ENCODE assay signal across 19 mouse cellular contexts in the genomic region with DNA sequence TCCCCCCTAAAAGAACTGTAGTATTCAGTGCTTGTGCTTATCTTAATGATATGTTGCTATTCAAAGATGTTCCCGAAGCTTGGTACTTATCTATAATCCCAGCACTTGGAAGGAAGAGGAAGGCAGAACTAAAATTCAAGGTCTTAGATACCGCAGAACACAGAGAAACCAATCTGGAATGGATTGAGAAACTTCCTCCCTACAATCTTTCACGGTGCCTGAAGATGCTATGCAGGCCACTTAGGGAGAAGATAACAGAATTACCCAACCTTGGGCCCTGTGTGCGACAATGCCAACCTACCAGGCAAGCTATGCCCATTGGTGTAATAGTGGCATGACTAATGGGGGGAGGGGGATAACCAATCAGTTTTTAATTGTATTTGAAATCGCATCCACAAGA. TPM values are rescaled to one million over a fixed set of nuclear protein-coding genes. Genes with fewer than 3 reads are reported as not detected.
DNase-seq lines count a peak whose midpoint lies in the region; ATAC-seq and TF ChIP-seq lines count a peak whose summit lies in the region.
"Had no signal": no experiment of that assay in that cellular context is flagged by ENCODE, and none has a peak within 500 bp of the region (broad histone marks: within the 10 kb centered on the region; RNA-seq: fewer than 3 reads in every experiment).

No protein-coding gene starts in this region.

- H3K9me3 ChIP-seq in heart, embryonic 15.5 days (replicated peaks): no peaks in the 10 kb centered on the region
- no peaks in the 10 kb centered on the region for H3K9me3 ChIP-seq in liver, embryonic 14.5 days (ENCODE audit: control insufficient read depth, low read length)
- no peaks in the 10 kb centered on the region for H3K9me3 ChIP-seq in stomach, embryonic 14.5 days (ENCODE audit: control insufficient read depth, low read depth, low read length)
- no peaks in the 10 kb centered on the region for H3K9me3 ChIP-seq in forebrain, embryonic 13.5 days (replicated peaks)
- H3K9me3 ChIP-seq: embryonic facial prominence, embryonic 12.5 days; hindbrain, embryonic 12.5 days; intestine, embryonic 15.5 days; kidney, embryonic 15.5 days; limb, embryonic 12.5 days; neural tube, embryonic 15.5 days had no signal

- TF ChIP-seq EP300 in liver, embryonic 14.5 days (IDR thresholded peaks at IDR 0.05; ENCODE audit: low read depth): no peak

- H3K9ac ChIP-seq in heart, embryonic 15.5 days: no peak overlapping the region
- no peak overlapping the region for H3K9ac ChIP-seq in liver, embryonic 14.5 days (replicated peaks)
- no peak overlapping the region for H3K9ac ChIP-seq in stomach, embryonic 14.5 days (replicated peaks; ENCODE audit: low read depth, low read length)
- H3K9ac ChIP-seq in forebrain, embryonic 13.5 days: no peak overlapping the region
- H3K9ac ChIP-seq: embryonic facial prominence, embryonic 12.5 days; hindbrain, embryonic 12.5 days; intestine, embryonic 15.5 days; kidney, embryonic 15.5 days; limb, embryonic 12.5 days; neural tube, embryonic 15.5 days had no signal

- no peak for ATAC-seq in heart, embryonic 15.5 days (replicated peaks; ENCODE audit: insufficient number of reproducible peaks, insufficient read depth, low FRiP score, low read depth)
- ATAC-seq in liver, embryonic 14.5 days (ENCODE audit: insufficient read depth): no peak
- ATAC-seq in stomach, embryonic 14.5 days (ENCODE audit: insufficient number of reproducible peaks, insufficient read depth, low FRiP score, low read depth): no peak
- no peak for ATAC-seq in forebrain, embryonic 13.5 days
- ATAC-seq: activated CD4-positive, CD25-positive, alpha-beta regulatory T cell, adult 4 months; CD4-positive, CD25-positive, alpha-beta regulatory T cell, adult 4 months; intestine, embryonic 15.5 days had no signal

- peak overlapping the region; percentile 37; the same call in 1 of the 2 replicates for H3K27ac ChIP-seq in heart, embryonic 15.5 days
- H3K27ac ChIP-seq in liver, embryonic 14.5 days: no peak overlapping the region
- H3K27ac ChIP-seq in stomach, embryonic 14.5 days (ENCODE audit: low read length): no peak overlapping the region
- no peak overlapping the region for H3K27ac ChIP-seq in forebrain, embryonic 13.5 days
- H3K27ac ChIP-seq: embryonic facial prominence, embryonic 12.5 days; hindbrain, embryonic 12.5 days; intestine, embryonic 15.5 days; kidney, embryonic 15.5 days; layer of hippocampus, adult 2 months; left cerebral cortex, adult 2 months; limb, embryonic 12.5 days; neural tube, embryonic 15.5 days had no signal

- WGBS in heart, embryonic 15.5 days: 37% methylated on average over 5 of the region's 5 CpGs
- WGBS in liver, embryonic 14.5 days (ENCODE audit: insufficient replicate concordance): 15% methylated on average over 5 of the region's 5 CpGs
- WGBS in stomach, embryonic 14.5 days: 70% methylated on average over 5 of the region's 5 CpGs
- 87% methylated on average over 5 of the region's 5 CpGs for WGBS in forebrain, embryonic 13.5 days

- peaks cover 65% of the 10 kb centered on the region for H3K4me1 ChIP-seq in heart, embryonic 15.5 days (replicated peaks)
- H3K4me1 ChIP-seq in liver, embryonic 14.5 days (replicated peaks; ENCODE audit: control insufficient read depth in 2 of 2, insufficient read depth in 2 of 2, low read length in 1 of 2): peaks cover 54 to 64% of the 10 kb centered on the region in 2 experiments
- peaks cover 26% of the 10 kb centered on the region; the same call in 1 of the 2 replicates for H3K4me1 ChIP-seq in stomach, embryonic 14.5 days (ENCODE audit: control insufficient read depth, insufficient read depth, low read length)
- H3K4me1 ChIP-seq in forebrain, embryonic 13.5 days: peaks cover 52% of the 10 kb centered on the region

- TF ChIP-seq CTCF in liver, embryonic 14.5 days (IDR thresholded peaks at IDR 0.05; ENCODE audit: low read depth): no peak

- peak overlapping the region; percentile 22 for H3K4me2 ChIP-seq in heart, embryonic 15.5 days
- H3K4me2 ChIP-seq in liver, embryonic 14.5 days (ENCODE audit: low read depth): peak overlapping the region; percentile 27; the same call in 1 of the 2 replicates
- H3K4me2 ChIP-seq in stomach, embryonic 14.5 days (replicated peaks; ENCODE audit: low read depth, low read length): 0 out of 2 replicates have a peak overlapping the region, but pooled peaks have one; percentile 3
- H3K4me2 ChIP-seq in forebrain, embryonic 13.5 days: no peak overlapping the region
- H3K4me2 ChIP-seq: embryonic facial prominence, embryonic 12.5 days; hindbrain, embryonic 12.5 days; intestine, embryonic 15.5 days; kidney, embryonic 15.5 days; limb, embryonic 12.5 days; midbrain, embryonic 11.5 days; neural tube, embryonic 15.5 days had no signal

- no peaks in the 10 kb centered on the region for H3K27me3 ChIP-seq in heart, embryonic 15.5 days
- no peaks in the 10 kb centered on the region for H3K27me3 ChIP-seq in liver, embryonic 14.5 days (ENCODE audit: control insufficient read depth, insufficient read depth, low read length)
- no peaks in the 10 kb centered on the region for H3K27me3 ChIP-seq in stomach, embryonic 14.5 days (ENCODE audit: control insufficient read depth, insufficient read depth, low read length)
- no peaks in the 10 kb centered on the region for H3K27me3 ChIP-seq in forebrain, embryonic 13.5 days
- H3K27me3 ChIP-seq: embryonic facial prominence, embryonic 12.5 days; hindbrain, embryonic 12.5 days; intestine, embryonic 15.5 days; kidney, embryonic 15.5 days; limb, embryonic 12.5 days; neural tube, embryonic 15.5 days had no signal

- no peak overlapping the region for H3K4me3 ChIP-seq in heart, embryonic 15.5 days
- H3K4me3 ChIP-seq in liver, embryonic 14.5 days (ENCODE audit: insufficient read depth in 1 of 2, low read depth in 2 of 2, low read length in 2 of 2): no peak overlapping the region
- no peak overlapping the region for H3K4me3 ChIP-seq in stomach, embryonic 14.5 days (ENCODE audit: low read depth, low read length)
- H3K4me3 ChIP-seq in forebrain, embryonic 13.5 days: no peak overlapping the region
- H3K4me3 ChIP-seq: embryonic facial prominence, embryonic 12.5 days; hindbrain, embryonic 12.5 days; intestine, embryonic 15.5 days; kidney, embryonic 15.5 days; layer of hippocampus, adult 2 months; left cerebral cortex, adult 2 months; limb, embryonic 12.5 days; neural tube, embryonic 15.5 days had no signal

- H3K36me3 ChIP-seq in heart, embryonic 15.5 days: no peaks in the 10 kb centered on the region
- no peaks in the 10 kb centered on the region; the same call in 1 of the 2 replicates for H3K36me3 ChIP-seq in liver, embryonic 14.5 days (replicated peaks; ENCODE audit: control insufficient read depth, insufficient read depth, low read depth)
- H3K36me3 ChIP-seq in stomach, embryonic 14.5 days (ENCODE audit: control insufficient read depth, insufficient read depth, low read length): no peaks in the 10 kb centered on the region
- no peaks in the 10 kb centered on the region for H3K36me3 ChIP-seq in forebrain, embryonic 13.5 days (ENCODE audit: poor library complexity, severe bottlenecking)
- H3K36me3 ChIP-seq: embryonic facial prominence, embryonic 12.5 days; hindbrain, embryonic 12.5 days; intestine, embryonic 15.5 days; kidney, embryonic 15.5 days; limb, embryonic 12.5 days; neural tube, embryonic 15.5 days had no signal

- DNase-seq in heart, postnatal 4 days: no peak
- DNase-seq in MN1 (ENCODE audit: low spot score): peak; percentile 84
- no peak for DNase-seq in liver, embryonic 14.5 days (ENCODE audit: low read depth in 3 of 3, low spot score in 3 of 3)
- no peak for DNase-seq in thymus, postnatal 25 days
- DNase-seq: cerebellum, adult 18-20 months had no signal

RNA-seq across cellular contexts. Expression of gene Vapa, which starts 4.6 kb away (rescaled TPM):
- polyA plus RNA-seq in heart, embryonic 15.5 days (2015; fragmentation: Nextera tagmentation; extraction: Ambion mirVana): 154 and 159 TPM in 2 replicates
- total RNA-seq in heart, postnatal 4 days (2021): 100 to 1,000 TPM; 109 to 111 TPM
- 9.0 and 17.1 TPM in 2 replicates for polyA plus RNA-seq in liver, embryonic 14.5 days (2012; rRNA removed)
- 60.6 and 62.9 TPM in 2 replicates for polyA plus RNA-seq in liver, embryonic 14.5 days (2014; fragmentation: Nextera tagmentation; extraction: Ambion mirVana)
- polyA plus RNA-seq in stomach, embryonic 14.5 days (2014; fragmentation: Nextera tagmentation; extraction: Ambion mirVana): 182 and 194 TPM in 2 replicates
- 221 and 223 TPM in 2 replicates for polyA plus RNA-seq in forebrain, embryonic 13.5 days (2015; fragmentation: Nextera tagmentation; extraction: Ambion mirVana)

RNA-seq across cellular contexts. Expression of gene Txndc2, which starts 33.2 kb away (rescaled TPM):
- polyA plus RNA-seq in heart, embryonic 15.5 days (2015; fragmentation: Nextera tagmentation; extraction: Ambion mirVana): 0.10 TPM in 1 of 2 replicates, not detected in the other
- under 1 TPM; 0.14 to 0.47 TPM for total RNA-seq in heart, postnatal 4 days (2021)
- not detected in 2 replicates for polyA plus RNA-seq in liver, embryonic 14.5 days (2012; rRNA removed)
- not detected in 2 replicates for polyA plus RNA-seq in liver, embryonic 14.5 days (2014; fragmentation: Nextera tagmentation; extraction: Ambion mirVana)
- 0.14 TPM in 1 of 2 replicates, not detected in the other for polyA plus RNA-seq in stomach, embryonic 14.5 days (2014; fragmentation: Nextera tagmentation; extraction: Ambion mirVana)
- polyA plus RNA-seq in forebrain, embryonic 13.5 days (2015; fragmentation: Nextera tagmentation; extraction: Ambion mirVana): 0.09 and 0.16 TPM in 2 replicates
- total RNA-seq: layer of hippocampus, adult 2 months had no signal
- polyA plus RNA-seq: activated CD4-positive, CD25-positive, alpha-beta regulatory T cell, adult 4 months; CD4-positive, CD25-positive, alpha-beta regulatory T cell, adult 4 months; intestine, embryonic 15.5 days; kidney, embryonic 15.5 days had no signal
